Mouse (Mus musculus): ENCODE measurements around the gene Ddo. TPM values are rescaled to one million over a fixed set of nuclear protein-coding genes. Genes with fewer than 3 reads are reported as not detected.

Ddo gene
- total RNA-seq, 2 experiments from 2014 or later = 18.9 to 21.5 TPM

GRCm38 (mm10) chr10:40638823-40639819 is 9.3 kb downstream of the Ddo start:
- DNase-seq (ENCODE audit: low spot score in 2 of 2) = peak in 1 of 2 experiments; percentile 52
- 0 out of 2 replicates have a peak, but pooled peaks have one; percentile 8 for TF ChIP-seq CTCF (conservative IDR thresholded peaks at IDR 0.05)

GRCm38 (mm10) chr10:40640406-40640805 is 10.6 kb downstream of the Ddo start:
- DNase-seq (ENCODE audit: low spot score in 2 of 2) = no peak
- Histone ChIP-seq H3K27ac (peak overlapping the region; percentile 98), H3K4me3 (no peak overlapping the region)
- TF ChIP-seq CTCF (conservative IDR thresholded peaks at IDR 0.05) = no peak

More at GRCm38 (mm10) chr10:40638823-40639819, 9.3 kb downstream of the Ddo start:
- peak overlapping the region; percentile 98 for H3K27ac ChIP-seq
- H3K4me3 ChIP-seq = no peak overlapping the region

- no peak; the same call in 1 of the 2 replicates for TF ChIP-seq CTCF (conservative IDR thresholded peaks at IDR 0.05)
- Histone ChIP-seq H3K27ac (peak overlapping the region; percentile 98), H3K4me3 (no peak overlapping the region)
- DNase-seq (ENCODE audit: low spot score in 2 of 2) = no peak
These were observed 12.1 kb downstream of the Ddo start for GRCm38 (mm10) chr10:40641901-40642300.

GRCm38 (mm10) chr10:40643126-40643525 is 13.3 kb downstream of the Ddo start:
- Histone ChIP-seq H3K27ac (peak overlapping the region; percentile 98; the same call in 1 of the 2 replicates), H3K4me3 (no peak overlapping the region)
- TF ChIP-seq CTCF (conservative IDR thresholded peaks at IDR 0.05) = no peak
- DNase-seq (ENCODE audit: low spot score in 2 of 2) = no peak

- no peak for TF ChIP-seq CTCF (conservative IDR thresholded peaks at IDR 0.05)
- no peak overlapping the region for H3K4me3 ChIP-seq
- DNase-seq (ENCODE audit: low spot score in 2 of 2) = no peak
These were observed 14.6 kb downstream of the Ddo start for GRCm38 (mm10) chr10:40644456-40644855.

GRCm38 (mm10) chr10:40645346-40645745 is 15.5 kb downstream of the Ddo start:
- Histone ChIP-seq H3K27ac (no peak overlapping the region), H3K4me3 (no peak overlapping the region)
- TF ChIP-seq CTCF (conservative IDR thresholded peaks at IDR 0.05) = no peak
- DNase-seq (ENCODE audit: low spot score in 2 of 2) = no peak

More at GRCm38 (mm10) chr10:40644456-40644855, 14.6 kb downstream of the Ddo start:
- no peak overlapping the region for H3K27ac ChIP-seq

GRCm38 (mm10) chr10:40648776-40649175 is 19.0 kb downstream of the Ddo start:
- TF ChIP-seq CTCF (conservative IDR thresholded peaks at IDR 0.05) = no peak
- peak overlapping the region; percentile 43 for H3K27ac ChIP-seq
- DNase-seq (ENCODE audit: low spot score in 2 of 2) = no peak
- no peak overlapping the region for H3K4me3 ChIP-seq

GRCm38 (mm10) chr10:40649634-40650033 is 19.8 kb downstream of the Ddo start:
- Histone ChIP-seq H3K4me3 (no peak overlapping the region), H3K27ac (peak overlapping the region; percentile 77)
- peak; percentile 80 for TF ChIP-seq CTCF (conservative IDR thresholded peaks at IDR 0.05)
- peak; percentile 41 to 52 for DNase-seq (ENCODE audit: low spot score in 2 of 2)

- no peak for TF ChIP-seq CTCF (conservative IDR thresholded peaks at IDR 0.05)
- DNase-seq (ENCODE audit: low spot score in 2 of 2) = no peak
- Histone ChIP-seq H3K27ac (peak overlapping the region; percentile 77), H3K4me3 (no peak overlapping the region)
These were observed 21.9 kb downstream of the Ddo start for GRCm38 (mm10) chr10:40651676-40652075.

- no peak overlapping the region for H3K27ac ChIP-seq
- no peak overlapping the region for H3K4me3 ChIP-seq
- DNase-seq (ENCODE audit: low spot score in 2 of 2) = no peak
- no peak for TF ChIP-seq CTCF (conservative IDR thresholded peaks at IDR 0.05)
These were observed 35.5 kb downstream of the Ddo start for GRCm38 (mm10) chr10:40665270-40665669.

GRCm38 (mm10) chr10:40666943-40667342 is 37.1 kb downstream of the Ddo start:
- H3K27ac ChIP-seq = no peak overlapping the region
- TF ChIP-seq CTCF (conservative IDR thresholded peaks at IDR 0.05) = no peak
- H3K4me3 ChIP-seq = no peak overlapping the region
- DNase-seq (ENCODE audit: low spot score in 2 of 2) = no peak

- TF ChIP-seq CTCF (conservative IDR thresholded peaks at IDR 0.05) = no peak
These were observed 38.8 kb downstream of the Ddo start for GRCm38 (mm10) chr10:40668640-40669039.

GRCm38 (mm10) chr10:40672587-40673296 is 42.9 kb downstream of the Ddo start:
- DNase-seq (ENCODE audit: low spot score in 2 of 2) = no peak
- no peak for TF ChIP-seq CTCF (conservative IDR thresholded peaks at IDR 0.05)
- no peak overlapping the region for H3K4me3 ChIP-seq
- H3K27ac ChIP-seq = peak overlapping the region; percentile 87

More at GRCm38 (mm10) chr10:40668640-40669039, 38.8 kb downstream of the Ddo start:
- DNase-seq (ENCODE audit: low spot score in 2 of 2) = no peak
- Histone ChIP-seq H3K4me3 (no peak overlapping the region), H3K27ac (no peak overlapping the region)
